Mouse (Mus musculus) testis, adult 2 months (tissue): Measurements from ENCODE around the gene Stfa3. TPM values are rescaled to one million over a fixed set of nuclear protein-coding genes. Genes with fewer than 3 reads are reported as not detected.
A peak's percentile ranks its signal among the peaks of the same experiment; 100 is the strongest.
"Not testable (repeated sequence)": the region's sequence is repeated elsewhere in the genome, so short reads cannot be mapped to it uniquely, and the experiment has no call there.

Experiments used
- H3K27ac ChIP-seq: fragments of 200-500 bp; 2 replicates; pipeline ENCODE4 v1.5.1; 2012; ENCODE audit warnings: low read depth, low read length; ENCODE audit not compliant: control insufficient read depth, insufficient read depth
- H3K27me3 ChIP-seq: fragments of 200-500 bp; 2 replicates; pipeline ENCODE4 v1.6.1; 2012; ENCODE audit warnings: mild to moderate bottlenecking, low read length, moderate library complexity; ENCODE audit not compliant: control insufficient read depth, insufficient read depth
- H3K36me3 ChIP-seq: fragments of 200-500 bp; 2 replicates; pipeline ENCODE4 v1.6.1; 2012; ENCODE audit warnings: mild to moderate bottlenecking, low read length; ENCODE audit not compliant: control insufficient read depth, insufficient read depth
- H3K4me1 ChIP-seq: fragments of 200-500 bp; 2 replicates; pipeline ENCODE4 v1.6.1; 2012; ENCODE audit warnings: low read length; ENCODE audit not compliant: control insufficient read depth, insufficient read depth
- H3K4me3 ChIP-seq: fragments of 200-500 bp; 2 replicates; pipeline ENCODE4 v1.5.1; 2012; ENCODE audit warnings: low read depth, mild to moderate bottlenecking, low read length, moderate library complexity, mixed read lengths; ENCODE audit not compliant: control insufficient read depth
- CTCF ChIP-seq: fragments of 200-500 bp; IDR thresholded peaks from 2 replicates; pipeline ENCODE4 v1.5.1; 2012; ENCODE audit warnings: low read depth, mild to moderate bottlenecking, inconsistent platforms, low read length, moderate library complexity; ENCODE audit not compliant: control insufficient read depth, insufficient read depth, insufficient replicate concordance
- POLR2A ChIP-seq: fragments of 200-500 bp; IDR thresholded peaks from 2 replicates; pipeline ENCODE4 v1.6.1; 2012; ENCODE audit warnings: low read depth, mild to moderate bottlenecking, inconsistent platforms, low read length, moderate library complexity; ENCODE audit not compliant: control insufficient read depth
- polyA plus RNA-seq: library from polyadenylated mRNA; depleted of rRNA; stranded (reverse); fragments of >200 nt; gene quantifications from 2 replicates; pipeline ENCODE4 v1.2.3, GENCODE M21; 2012

Stfa3 gene
- polyA plus RNA-seq, 1 experiment: not detected

- Histone ChIP-seq H3K36me3 (no peaks in the 10 kb centered on the region), H3K27ac (no peak overlapping the region), H3K4me3 (no peak overlapping the region), H3K27me3 (no peaks in the 10 kb centered on the region), H3K4me1 (no peaks in the 10 kb centered on the region; the same call in 1 of the 2 replicates)
- TF ChIP-seq CTCF: no peak
- no peak for TF ChIP-seq POLR2A
These were observed 16.0 kb upstream of the Stfa3 start for GRCm38 (mm10) chr16:36471066-36471633.

GRCm38 (mm10) chr16:36469955-36470478, 14.8 kb upstream of the Stfa3 start:
- no peak for TF ChIP-seq POLR2A
- no peak for TF ChIP-seq CTCF
- Histone ChIP-seq H3K36me3 (no peaks in the 10 kb centered on the region), H3K27ac (no peak overlapping the region), H3K27me3 (no peaks in the 10 kb centered on the region), H3K4me1 (no peaks in the 10 kb centered on the region; the same call in 1 of the 2 replicates), H3K4me3 (no peak overlapping the region)

GRCm38 (mm10) chr16:36469367-36469766, 14.2 kb upstream of the Stfa3 start:
- Histone ChIP-seq H3K36me3 (no peaks in the 10 kb centered on the region), H3K4me1 (no peaks in the 10 kb centered on the region; the same call in 1 of the 2 replicates)

GRCm38 (mm10) chr16:36468862-36469261, 13.7 kb upstream of the Stfa3 start:
- no peak overlapping the region for H3K4me3 ChIP-seq
- H3K27me3 ChIP-seq: no peaks in the 10 kb centered on the region
- no peaks in the 10 kb centered on the region for H3K36me3 ChIP-seq
- no peaks in the 10 kb centered on the region; the same call in 1 of the 2 replicates for H3K4me1 ChIP-seq
- peak; percentile 82; the same call in 1 of the 2 replicates for TF ChIP-seq CTCF
- TF ChIP-seq POLR2A: no peak
- no peak overlapping the region for H3K27ac ChIP-seq

More at GRCm38 (mm10) chr16:36469367-36469766, 14.2 kb upstream of the Stfa3 start:
- no peak for TF ChIP-seq POLR2A
- TF ChIP-seq CTCF: no peak
- H3K27me3 ChIP-seq: no peaks in the 10 kb centered on the region
- H3K27ac ChIP-seq: no peak overlapping the region
- no peak overlapping the region for H3K4me3 ChIP-seq

- Histone ChIP-seq H3K27ac (no peak overlapping the region), H3K36me3 (no peaks in the 10 kb centered on the region), H3K4me1 (no peaks in the 10 kb centered on the region), H3K4me3 (no peak overlapping the region), H3K27me3 (no peaks in the 10 kb centered on the region)
- TF ChIP-seq CTCF (no peak), POLR2A (no peak)
These were observed 12.7 kb upstream of the Stfa3 start for GRCm38 (mm10) chr16:36467936-36468335.

GRCm38 (mm10) chr16:36465436-36465835, 10.2 kb upstream of the Stfa3 start:
- no peaks in the 10 kb centered on the region for H3K36me3 ChIP-seq

GRCm38 (mm10) chr16:36464076-36464475, 8.9 kb upstream of the Stfa3 start:
- H3K4me3 ChIP-seq: no peak overlapping the region
- H3K36me3 ChIP-seq: no peaks in the 10 kb centered on the region
- TF ChIP-seq CTCF (no peak), POLR2A (no peak)
- no peak overlapping the region for H3K27ac ChIP-seq
- H3K4me1 ChIP-seq: no peaks in the 10 kb centered on the region; the same call in 1 of the 2 replicates
- H3K27me3 ChIP-seq: no peaks in the 10 kb centered on the region

More at GRCm38 (mm10) chr16:36465436-36465835, 10.2 kb upstream of the Stfa3 start:
- Histone ChIP-seq H3K27me3 (no peaks in the 10 kb centered on the region), H3K4me1 (no peaks in the 10 kb centered on the region; the same call in 1 of the 2 replicates), H3K4me3 (no peak overlapping the region), H3K27ac (no peak overlapping the region)
- TF ChIP-seq POLR2A: no peak
- no peak for TF ChIP-seq CTCF

GRCm38 (mm10) chr16:36460426-36460825, 5.2 kb upstream of the Stfa3 start:
- H3K4me1 ChIP-seq: no peaks in the 10 kb centered on the region; the same call in 1 of the 2 replicates
- H3K27me3 ChIP-seq: no peaks in the 10 kb centered on the region
- no peak overlapping the region for H3K27ac ChIP-seq
- H3K36me3 ChIP-seq: no peaks in the 10 kb centered on the region
- no peak overlapping the region for H3K4me3 ChIP-seq
- no peak for TF ChIP-seq POLR2A
- TF ChIP-seq CTCF: no peak

- not testable (repeated sequence) for H3K4me3 ChIP-seq, H3K36me3 ChIP-seq, H3K27me3 ChIP-seq, H3K27ac ChIP-seq, H3K4me1 ChIP-seq
These were observed 34.2 kb downstream of the Stfa3 start for GRCm38 (mm10) chr16:36420979-36421378.
